Mouse (Mus musculus): ENCODE data around the gene Mettl13. TPM values are rescaled to one million over a fixed set of nuclear protein-coding genes. Genes with fewer than 3 reads are reported as not detected.
A peak's percentile ranks its signal among the peaks of the same experiment; 100 is the strongest.

Mettl13 gene
- total RNA-seq, 2 experiments from 2014 or later = 11.2 to 12.3 TPM

DNA sequence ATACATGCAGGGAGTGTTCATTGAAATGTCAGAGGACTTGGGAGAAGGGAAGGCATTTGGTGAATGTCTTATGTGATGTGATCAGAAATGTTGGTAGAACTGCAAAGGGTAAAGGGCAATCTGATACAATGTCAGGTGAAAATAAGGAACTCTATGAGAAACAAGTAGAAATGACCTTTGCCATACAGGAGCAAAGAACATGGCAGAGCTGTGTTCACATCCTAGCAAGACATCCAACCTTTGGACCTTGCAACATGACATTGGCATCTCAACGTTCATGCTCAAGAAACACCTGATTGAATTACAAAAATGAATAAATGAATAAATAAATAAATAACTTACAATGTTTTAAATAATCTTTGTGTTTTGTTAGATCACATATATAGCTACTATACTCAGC is 33.2 kb downstream of the Mettl13 start:
- no peak overlapping the region for H3K4me3 ChIP-seq
- no peak for DNase-seq (ENCODE audit: low spot score in 2 of 2)
- H3K27ac ChIP-seq = no peak overlapping the region
- no peak for TF ChIP-seq CTCF (conservative IDR thresholded peaks at IDR 0.05)

- TF ChIP-seq CTCF (conservative IDR thresholded peaks at IDR 0.05) = no peak
- Histone ChIP-seq H3K27ac (peak overlapping the region; percentile 33; the same call in 1 of the 2 replicates), H3K4me3 (no peak overlapping the region)
- DNase-seq (ENCODE audit: low spot score in 2 of 2) = no peak
Observed at GRCm38 (mm10) chr1:162510013-162510356, 38.4 kb downstream of the Mettl13 start.

DNA sequence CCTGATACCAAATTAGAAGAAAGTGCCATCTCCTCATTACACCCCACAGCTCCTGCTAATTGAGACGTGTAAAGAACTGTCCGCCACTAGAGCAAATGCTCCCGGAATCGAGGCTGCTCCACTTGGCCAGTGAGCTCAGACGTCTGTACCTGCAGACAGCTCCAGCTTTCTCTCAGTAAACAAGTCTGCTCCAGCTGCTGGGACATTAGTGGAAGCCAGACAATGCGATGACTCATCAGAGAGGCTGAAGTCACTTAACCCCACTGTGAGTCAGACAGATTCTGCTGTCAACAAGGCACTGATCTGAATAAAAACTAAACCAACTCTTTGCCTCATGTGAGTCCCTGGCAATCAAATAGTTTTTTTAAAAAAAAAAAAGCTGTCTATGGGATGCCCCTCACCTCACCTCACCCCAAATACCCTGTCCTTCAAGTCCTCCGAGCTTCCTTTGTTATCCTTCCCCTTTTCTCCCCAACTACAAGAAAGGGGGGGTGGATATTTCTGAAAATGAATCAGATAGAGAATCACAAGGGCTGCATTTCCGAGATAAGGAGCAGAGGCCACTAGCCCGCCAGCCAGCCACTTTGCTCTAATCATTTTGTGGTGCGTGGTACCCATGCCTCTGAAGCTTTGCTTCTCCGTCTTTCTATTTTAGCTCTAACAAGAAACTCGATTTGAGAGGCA is 38.9 kb downstream of the Mettl13 start:
- no peak for TF ChIP-seq CTCF (conservative IDR thresholded peaks at IDR 0.05)
- Histone ChIP-seq H3K4me3 (no peak overlapping the region), H3K27ac (peak overlapping the region; percentile 33; the same call in 1 of the 2 replicates)
- DNase-seq (ENCODE audit: low spot score in 2 of 2) = no peak

GRCm38 (mm10) chr1:162508211-162509005 is 39.9 kb downstream of the Mettl13 start:
- DNase-seq (ENCODE audit: low spot score in 2 of 2) = no peak
- H3K4me3 ChIP-seq = no peak overlapping the region
- TF ChIP-seq CTCF (conservative IDR thresholded peaks at IDR 0.05) = no peak
- no peak overlapping the region for H3K27ac ChIP-seq

- no peak for TF ChIP-seq CTCF (conservative IDR thresholded peaks at IDR 0.05)
- H3K27ac ChIP-seq = no peak overlapping the region
- H3K4me3 ChIP-seq = no peak overlapping the region
- no peak for DNase-seq (ENCODE audit: low spot score in 2 of 2)
Observed at GRCm38 (mm10) chr1:162506516-162506915, 41.8 kb downstream of the Mettl13 start.

DNA sequence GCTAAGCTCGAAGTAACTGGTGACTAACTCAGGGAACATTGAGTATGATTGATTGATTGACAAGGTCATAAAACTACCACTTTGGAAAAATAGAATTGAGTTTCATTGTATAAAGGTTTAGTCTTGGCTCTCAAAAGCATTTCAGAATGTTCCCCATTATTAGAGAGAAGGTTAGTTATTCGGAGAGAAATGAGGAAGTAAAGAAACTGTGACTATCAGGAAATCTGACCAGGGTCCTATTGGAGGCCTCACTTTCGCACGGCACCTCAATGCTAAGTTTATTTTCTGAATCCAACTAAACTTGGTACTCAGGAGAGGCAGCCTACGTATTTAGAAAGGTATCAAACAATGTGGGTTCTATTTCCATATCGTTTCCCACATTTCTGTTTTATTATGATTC is 42.7 kb downstream of the Mettl13 start:
- no peak for DNase-seq (ENCODE audit: low spot score in 2 of 2)
- no peak overlapping the region for H3K27ac ChIP-seq
- no peak overlapping the region for H3K4me3 ChIP-seq
- no peak for TF ChIP-seq CTCF (conservative IDR thresholded peaks at IDR 0.05)

Other genes starting within 250 kb of the Mettl13 start
- gene Dnm3, start 70.5 kb downstream of the Mettl13 start, total RNA-seq (2021) = 10 to 100 TPM; 78.5 to 79.1 TPM
- gene Vamp4, start 22.0 kb upstream of the Mettl13 start, total RNA-seq (2021) = 100 to 1,000 TPM; 102 to 103 TPM
- gene Myoc, start 90.6 kb upstream of the Mettl13 start, total RNA-seq (2021) = 1 to 10 TPM; 4.1 TPM
- gene Myocos, start 109.7 kb upstream of the Mettl13 start, total RNA-seq (2021) = not detected
- 100 to 1,000 TPM; 177 to 199 TPM for gene Prrc2c, start 192.0 kb upstream of the Mettl13 start, total RNA-seq (2021)

Data from layer of hippocampus, adult 2 months (tissue).